Mouse (Mus musculus): Measurements from ENCODE around the gene Sox18. TPM values are rescaled to one million over a fixed set of nuclear protein-coding genes. Genes with fewer than 3 reads are reported as not detected.

Sox18 gene
- polyA plus RNA-seq, 1 experiment = 16.8 TPM

DNA sequence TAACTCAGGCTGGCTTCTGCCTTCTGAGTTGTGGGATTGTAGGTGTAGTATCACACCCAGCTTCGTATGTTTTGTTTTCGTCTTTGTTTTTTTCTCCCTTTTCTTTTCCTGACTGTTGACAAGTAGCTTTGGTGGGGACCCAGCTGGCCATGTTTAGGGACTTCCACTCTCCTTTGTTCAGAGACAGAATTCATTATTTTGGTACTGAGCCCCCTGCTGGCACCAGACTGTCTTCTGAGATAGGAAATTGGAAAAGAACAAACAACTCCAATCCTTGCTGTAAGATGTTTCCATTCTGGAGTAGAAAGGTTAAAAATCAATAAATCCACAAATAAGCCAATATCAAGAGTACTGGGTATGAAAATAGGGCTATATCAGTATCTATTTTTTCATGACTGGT is 5.0 kb upstream of the Sox18 start:
- no peak for TF ChIP-seq POLR2A (IDR thresholded peaks at IDR 0.05; ENCODE audit: extremely low read depth, insufficient read depth, low read length)
- TF ChIP-seq CTCF (IDR thresholded peaks at IDR 0.05; ENCODE audit: extremely low read depth, insufficient read depth, low read length) = no peak
- Histone ChIP-seq H3K4me3 (ENCODE audit: insufficient read depth, low read length) (no peak overlapping the region), H3K27ac (ENCODE audit: insufficient read depth, low read length) (peak overlapping the region; percentile 22; the same call in 1 of the 2 replicates), H3K4me1 (ENCODE audit: control insufficient read depth, insufficient read depth, low read length) (peaks cover 3% of the 10 kb centered on the region; the same call in 1 of the 2 replicates)

DNA sequence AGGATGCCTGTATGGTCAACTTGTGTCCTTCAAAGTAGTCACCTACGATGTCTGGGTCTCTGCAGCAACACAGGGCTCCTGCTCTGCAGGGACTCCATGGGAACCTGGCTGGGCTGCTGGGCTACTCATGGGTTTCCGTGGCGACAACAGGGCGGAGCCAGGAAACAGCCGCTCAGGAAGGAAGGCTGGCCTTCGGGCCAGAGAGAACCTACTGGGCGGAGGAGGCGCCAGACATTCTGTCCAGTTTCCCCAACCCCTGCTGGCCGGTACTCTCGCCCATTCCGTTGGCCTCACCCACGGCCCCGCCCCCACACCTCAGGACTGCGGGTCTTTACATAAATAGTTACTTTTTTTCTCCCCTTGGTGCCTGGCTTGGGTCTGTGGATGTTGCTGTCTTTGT is 4.0 kb upstream of the Sox18 start:
- Histone ChIP-seq H3K4me1 (ENCODE audit: control insufficient read depth, insufficient read depth, low read length) (no peaks in the 10 kb centered on the region), H3K27ac (ENCODE audit: insufficient read depth, low read length) (0 out of 2 replicates have a peak overlapping the region, but pooled peaks have one; percentile 22), H3K4me3 (ENCODE audit: insufficient read depth, low read length) (no peak overlapping the region)
- TF ChIP-seq POLR2A (IDR thresholded peaks at IDR 0.05; ENCODE audit: extremely low read depth, insufficient read depth, low read length) = no peak

DNA sequence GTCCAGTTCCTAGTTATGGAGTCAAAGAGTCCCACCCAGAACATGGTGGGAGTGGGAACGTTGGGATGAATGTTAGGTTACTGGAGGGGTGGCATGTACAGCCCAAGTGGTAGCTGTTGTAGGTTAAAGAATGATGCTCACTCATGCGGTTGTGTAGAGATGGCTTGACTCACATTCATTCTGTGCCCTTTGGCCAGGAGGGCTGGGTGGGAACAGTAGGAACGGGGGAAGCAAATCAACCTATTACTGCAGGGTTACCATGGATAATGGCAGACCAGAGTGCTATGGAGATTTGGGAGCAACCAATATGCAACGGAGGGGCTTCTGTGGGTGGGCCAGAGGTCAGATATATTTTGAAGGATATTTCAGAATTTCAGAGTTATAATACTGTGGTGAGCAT is 3.5 kb upstream of the Sox18 start:
- no peaks in the 10 kb centered on the region for H3K4me1 ChIP-seq (ENCODE audit: control insufficient read depth, insufficient read depth, low read length)
- no peak overlapping the region for H3K27ac ChIP-seq (ENCODE audit: insufficient read depth, low read length)
- no peak overlapping the region for H3K4me3 ChIP-seq (ENCODE audit: insufficient read depth, low read length)
- TF ChIP-seq POLR2A (IDR thresholded peaks at IDR 0.05; ENCODE audit: extremely low read depth, insufficient read depth, low read length) = no peak
- TF ChIP-seq CTCF (IDR thresholded peaks at IDR 0.05; ENCODE audit: extremely low read depth, insufficient read depth, low read length) = no peak

DNA sequence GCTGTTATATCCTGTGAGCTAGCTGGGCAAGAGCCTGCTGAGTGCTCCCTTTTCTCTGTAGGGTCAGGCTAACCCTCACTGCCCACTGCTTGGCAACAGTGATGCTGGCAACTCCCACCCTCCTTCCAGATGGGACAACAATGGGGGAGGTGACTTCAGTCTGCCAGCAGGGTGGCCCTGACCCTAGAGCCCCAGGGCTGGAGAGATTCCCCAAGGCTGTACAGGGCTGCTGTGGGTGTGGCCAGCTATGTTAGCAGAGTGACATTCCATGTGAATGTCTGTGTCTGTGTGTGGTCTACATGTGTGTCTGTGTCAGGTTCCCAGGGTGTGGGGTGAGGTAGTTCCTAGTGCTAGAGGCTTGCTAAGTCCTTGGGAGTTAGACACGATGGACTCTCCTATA is 2.1 kb upstream of the Sox18 start:
- peak overlapping the region; percentile 21; the same call in 1 of the 2 replicates for H3K27ac ChIP-seq (ENCODE audit: insufficient read depth, low read length)
- H3K4me3 ChIP-seq (ENCODE audit: insufficient read depth, low read length) = no peak overlapping the region
- TF ChIP-seq CTCF (IDR thresholded peaks at IDR 0.05; ENCODE audit: extremely low read depth, insufficient read depth, low read length) (no peak), POLR2A (IDR thresholded peaks at IDR 0.05; ENCODE audit: extremely low read depth, insufficient read depth, low read length) (no peak)
- H3K4me1 ChIP-seq (ENCODE audit: control insufficient read depth, insufficient read depth, low read length) = no peaks in the 10 kb centered on the region

DNA sequence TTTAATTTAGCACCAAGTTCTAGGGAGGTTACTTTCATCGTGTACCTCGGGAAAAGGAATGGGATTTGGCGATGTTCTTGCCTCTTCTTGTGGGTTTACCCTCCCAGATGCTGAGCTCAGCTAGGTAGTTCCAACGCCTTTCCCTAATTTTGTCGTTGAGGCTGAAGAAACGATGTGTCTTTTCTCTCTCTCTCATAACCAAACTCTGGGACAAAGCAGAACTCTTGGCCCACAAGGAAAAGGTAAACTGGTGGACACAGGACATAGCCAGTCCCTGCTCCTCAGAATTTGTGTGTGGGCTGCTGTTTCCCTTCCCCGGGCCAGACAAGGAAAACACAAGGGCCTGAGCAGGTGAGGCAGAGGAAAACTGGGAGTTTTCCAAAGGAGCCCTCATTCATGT is 544 bp upstream of the Sox18 start:
- TF ChIP-seq CTCF (IDR thresholded peaks at IDR 0.05; ENCODE audit: extremely low read depth, insufficient read depth, low read length) (no peak), POLR2A (IDR thresholded peaks at IDR 0.05; ENCODE audit: extremely low read depth, insufficient read depth, low read length) (no peak)
- Histone ChIP-seq H3K4me3 (ENCODE audit: insufficient read depth, low read length) (no peak overlapping the region), H3K27ac (ENCODE audit: insufficient read depth, low read length) (no peak overlapping the region), H3K4me1 (ENCODE audit: control insufficient read depth, insufficient read depth, low read length) (no peaks in the 10 kb centered on the region)

DNA sequence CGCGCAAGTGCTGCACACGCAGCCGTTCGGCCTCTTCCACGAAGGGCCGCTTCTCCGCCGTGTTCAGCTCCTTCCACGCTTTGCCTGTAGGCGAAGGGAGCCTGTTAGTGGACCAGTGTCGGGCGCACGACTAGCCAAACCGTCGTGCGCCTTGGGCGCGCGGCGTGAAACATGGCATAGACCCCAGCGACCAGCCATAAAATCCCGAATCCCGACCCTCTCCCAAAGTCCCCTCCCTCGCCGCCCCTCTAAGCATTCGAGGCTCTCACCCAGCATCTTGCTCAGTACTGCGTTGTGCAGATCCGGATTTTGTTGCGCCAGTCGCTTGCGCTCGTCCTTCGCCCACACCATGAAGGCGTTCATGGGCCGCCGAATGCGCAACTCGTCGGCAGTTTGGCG is 528 bp downstream of the Sox18 start:
- peak overlapping the region; percentile 45 for H3K4me3 ChIP-seq (ENCODE audit: insufficient read depth, low read length)
- H3K4me1 ChIP-seq (ENCODE audit: control insufficient read depth, insufficient read depth, low read length) = no peaks in the 10 kb centered on the region
- H3K27ac ChIP-seq (ENCODE audit: insufficient read depth, low read length) = peak overlapping the region; percentile 72

DNA sequence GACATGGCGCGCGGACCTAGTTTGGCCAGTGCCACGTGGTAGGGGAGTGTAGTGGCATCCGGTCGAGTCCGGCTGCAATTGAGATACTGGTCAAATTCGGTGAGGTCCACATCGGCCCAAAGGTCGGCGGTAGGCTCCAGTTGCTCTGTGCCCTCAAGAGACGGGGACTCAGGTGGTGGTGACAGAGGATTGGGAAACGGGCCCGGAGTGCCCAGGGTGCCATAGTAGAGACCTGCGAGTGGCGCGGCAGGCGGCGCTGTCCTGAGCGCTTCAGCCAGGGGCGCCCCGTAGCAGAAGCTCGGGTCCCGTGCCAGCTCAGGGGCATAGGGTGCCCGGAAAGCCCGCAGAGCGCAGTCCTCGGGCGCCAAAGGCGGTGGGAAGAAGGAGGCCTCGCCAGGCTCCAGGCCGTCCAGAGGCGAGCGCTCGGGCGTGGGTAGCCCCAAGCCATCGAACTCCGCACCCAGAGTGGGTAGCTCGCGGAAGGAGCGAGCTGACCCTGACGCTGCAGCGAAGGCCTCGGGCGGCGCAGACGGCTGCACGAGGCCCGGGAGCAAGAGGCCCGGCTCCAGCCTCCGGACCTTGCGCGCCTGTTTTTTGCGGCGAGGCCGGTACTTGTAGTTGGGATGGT is 1.0 kb downstream of the Sox18 start:
- H3K4me1 ChIP-seq (ENCODE audit: control insufficient read depth, insufficient read depth, low read length) = no peaks in the 10 kb centered on the region
- TF ChIP-seq POLR2A (IDR thresholded peaks at IDR 0.05; ENCODE audit: extremely low read depth, insufficient read depth, low read length) (no peak), CTCF (IDR thresholded peaks at IDR 0.05; ENCODE audit: extremely low read depth, insufficient read depth, low read length) (no peak)
- peak overlapping the region; percentile 45 for H3K4me3 ChIP-seq (ENCODE audit: insufficient read depth, low read length)
- H3K27ac ChIP-seq (ENCODE audit: insufficient read depth, low read length) = peak overlapping the region; percentile 72; the same call in 1 of the 2 replicates

More for the DNA sequence above, 528 bp downstream of the Sox18 start:
- TF ChIP-seq POLR2A (IDR thresholded peaks at IDR 0.05; ENCODE audit: extremely low read depth, insufficient read depth, low read length) (no peak), CTCF (IDR thresholded peaks at IDR 0.05; ENCODE audit: extremely low read depth, insufficient read depth, low read length) (no peak)

DNA sequence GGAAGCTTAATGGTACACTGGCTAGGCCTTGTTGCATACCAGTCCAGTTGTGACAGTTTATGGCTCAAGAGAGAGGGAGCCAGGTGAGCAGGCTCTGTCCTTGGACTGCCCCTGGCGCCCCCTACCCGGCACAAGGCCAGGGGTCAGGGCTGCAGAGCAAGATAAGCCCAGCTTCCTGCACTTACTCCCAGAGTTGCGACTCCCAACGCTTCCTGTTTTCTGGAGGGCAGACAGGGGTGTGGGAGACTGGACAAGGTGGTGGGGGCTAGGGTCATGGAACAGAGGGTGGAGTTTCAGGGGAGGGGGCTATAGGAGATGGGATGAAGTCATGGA is 8.2 kb downstream of the Sox18 start:
- Histone ChIP-seq H3K4me1 (ENCODE audit: control insufficient read depth, insufficient read depth, low read length) (0 out of 2 replicates have a peak, but pooled peaks cover 2% of the 10 kb centered on the region), H3K4me3 (ENCODE audit: insufficient read depth, low read length) (no peak overlapping the region), H3K27ac (ENCODE audit: insufficient read depth, low read length) (0 out of 2 replicates have a peak overlapping the region, but pooled peaks have one; percentile 47)
- TF ChIP-seq POLR2A (IDR thresholded peaks at IDR 0.05; ENCODE audit: extremely low read depth, insufficient read depth, low read length) (no peak), CTCF (IDR thresholded peaks at IDR 0.05; ENCODE audit: extremely low read depth, insufficient read depth, low read length) (no peak)

DNA sequence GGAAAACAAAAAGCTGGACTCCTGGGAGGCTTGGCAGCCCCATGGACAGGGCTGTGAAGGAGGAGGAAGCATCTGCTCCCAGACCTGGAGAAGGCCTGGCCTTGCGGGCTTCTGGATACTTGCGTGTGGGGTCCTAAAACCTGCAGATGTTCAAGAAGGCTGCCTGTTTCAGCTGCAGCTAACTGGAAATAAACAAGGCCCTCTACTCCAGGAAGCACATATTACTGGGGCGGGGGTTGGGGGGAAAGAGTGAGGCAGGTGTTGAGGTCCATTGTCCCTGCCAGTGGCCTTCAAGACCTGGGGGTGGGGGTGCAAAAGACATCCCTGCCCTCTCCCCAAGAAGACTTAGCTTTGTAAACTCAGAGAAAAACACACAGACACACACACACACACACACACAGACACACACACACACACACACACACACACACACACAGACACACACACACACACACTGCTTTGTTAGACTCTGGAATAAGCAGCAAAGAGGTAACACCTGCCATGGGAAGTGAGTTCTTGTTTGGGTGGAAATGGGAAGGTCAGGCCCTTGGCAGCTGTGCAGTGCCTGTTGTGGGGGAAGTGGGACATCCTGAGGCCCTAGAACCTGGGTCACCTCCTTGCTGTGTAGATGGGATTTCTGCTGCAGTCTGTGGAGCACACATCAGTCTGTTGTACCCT is 8.7 kb downstream of the Sox18 start:
- Histone ChIP-seq H3K4me3 (ENCODE audit: insufficient read depth, low read length) (no peak overlapping the region), H3K4me1 (ENCODE audit: control insufficient read depth, insufficient read depth, low read length) (0 out of 2 replicates have a peak, but pooled peaks cover 2% of the 10 kb centered on the region), H3K27ac (ENCODE audit: insufficient read depth, low read length) (no peak overlapping the region)
- TF ChIP-seq POLR2A (IDR thresholded peaks at IDR 0.05; ENCODE audit: extremely low read depth, insufficient read depth, low read length) (no peak), CTCF (IDR thresholded peaks at IDR 0.05; ENCODE audit: extremely low read depth, insufficient read depth, low read length) (no peak)

DNA sequence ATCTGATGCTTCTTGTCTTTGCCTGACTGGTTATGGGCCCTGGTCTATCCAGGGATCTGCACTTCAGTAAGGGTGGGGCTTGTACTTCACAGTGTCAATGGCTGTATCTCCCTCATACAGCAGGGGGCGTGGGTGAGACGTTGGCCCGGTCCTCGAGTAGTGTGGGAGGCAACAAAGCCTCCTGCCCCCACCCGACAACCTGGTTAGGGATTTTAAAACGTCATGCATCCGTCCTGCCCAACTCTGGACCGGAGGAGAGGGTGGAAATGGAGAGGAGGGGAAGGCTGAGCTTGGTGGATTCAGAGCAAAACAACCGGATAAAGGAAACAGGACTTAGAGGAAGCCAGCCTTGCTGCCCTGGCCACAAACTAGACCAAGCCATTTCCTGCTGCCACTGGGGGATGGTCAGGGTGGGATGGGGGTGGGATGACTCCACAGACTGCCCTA is 11.8 kb downstream of the Sox18 start:
- Histone ChIP-seq H3K4me3 (ENCODE audit: insufficient read depth, low read length) (no peak overlapping the region), H3K27ac (ENCODE audit: insufficient read depth, low read length) (no peak overlapping the region)
- TF ChIP-seq POLR2A (IDR thresholded peaks at IDR 0.05; ENCODE audit: extremely low read depth, insufficient read depth, low read length) (no peak), CTCF (IDR thresholded peaks at IDR 0.05; ENCODE audit: extremely low read depth, insufficient read depth, low read length) (peak; percentile 74)

More for the DNA sequence above, 11.8 kb downstream of the Sox18 start:
- H3K4me1 ChIP-seq (ENCODE audit: control insufficient read depth, insufficient read depth, low read length) = 0 out of 2 replicates have a peak, but pooled peaks cover 2% of the 10 kb centered on the region

Data from cortical plate, adult 2 months (tissue).